Mouse (Mus musculus): ENCODE measurements at regions not wholly inside any gene's neighbourhood (a gene's known extent, or its start where the extent isn't known, plus 50 kb on each side); places are given as distances from the start of the nearest gene placed in this dataset.

DNA sequence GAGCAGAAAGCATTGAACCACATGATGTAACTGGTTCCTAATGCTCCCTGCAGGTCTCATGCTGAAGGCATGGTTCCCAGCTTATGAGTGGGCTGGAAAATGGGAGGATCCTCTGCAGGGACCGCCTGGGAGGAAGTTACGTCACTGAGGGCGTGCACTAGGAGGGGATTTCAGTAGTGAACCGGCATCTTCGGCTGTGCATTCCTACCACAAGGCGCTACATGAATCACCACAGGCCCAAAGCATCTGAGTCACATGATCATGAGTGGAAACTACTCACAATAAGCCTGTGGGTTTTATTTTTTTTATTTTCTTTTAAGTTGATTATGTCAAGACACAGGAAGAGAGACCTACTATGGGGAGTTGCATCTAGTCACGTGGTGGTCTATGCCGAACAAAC lies 68.2 kb upstream of the Kcnj15 start:
- ATAC-seq (replicated peaks; ENCODE audit: poor library complexity, severe bottlenecking), result peak; percentile 88

DNA sequence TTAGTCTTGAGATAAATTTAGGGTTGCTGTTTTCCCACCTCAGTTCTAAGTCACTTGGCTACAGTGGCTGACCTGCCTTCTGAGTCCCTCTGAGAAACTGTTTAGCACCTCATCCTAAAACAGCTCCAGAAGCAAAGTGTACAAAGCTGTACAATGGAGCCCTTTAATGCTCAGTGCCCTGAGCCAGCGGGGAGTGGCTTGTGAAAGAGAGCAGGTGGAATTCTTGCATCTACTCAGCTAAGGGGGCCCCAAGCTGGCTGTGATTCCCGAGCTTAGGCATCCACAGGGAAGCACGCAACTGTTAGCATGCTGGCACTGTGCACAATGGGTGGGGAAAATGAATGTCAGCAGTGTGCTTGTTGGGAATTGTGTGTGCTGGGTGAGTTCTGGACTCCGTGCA lies 63.2 kb upstream of the Kcnj15 start:
- ATAC-seq (replicated peaks; ENCODE audit: poor library complexity, severe bottlenecking), result no peak

DNA sequence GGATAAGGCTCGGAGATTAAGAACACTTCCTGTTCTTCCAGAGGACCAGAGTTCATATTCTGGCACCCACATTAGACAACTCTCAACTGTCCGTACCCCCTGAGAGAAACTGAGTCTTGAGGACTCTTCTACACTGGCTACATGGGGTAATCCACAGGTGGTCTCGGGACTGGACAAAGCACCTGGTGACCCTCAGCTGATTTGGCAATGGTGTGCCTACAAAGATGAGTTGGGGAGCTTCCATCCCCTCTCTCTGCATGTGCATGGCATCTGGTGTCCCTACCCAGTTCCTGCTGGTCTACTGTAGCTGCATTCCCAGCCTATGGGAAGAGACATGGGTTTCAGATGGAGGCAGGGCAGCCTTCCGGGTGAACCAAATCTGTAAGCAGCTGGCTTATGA lies 61.2 kb upstream of the Kcnj15 start:
- ATAC-seq (replicated peaks; ENCODE audit: poor library complexity, severe bottlenecking), result no peak

DNA sequence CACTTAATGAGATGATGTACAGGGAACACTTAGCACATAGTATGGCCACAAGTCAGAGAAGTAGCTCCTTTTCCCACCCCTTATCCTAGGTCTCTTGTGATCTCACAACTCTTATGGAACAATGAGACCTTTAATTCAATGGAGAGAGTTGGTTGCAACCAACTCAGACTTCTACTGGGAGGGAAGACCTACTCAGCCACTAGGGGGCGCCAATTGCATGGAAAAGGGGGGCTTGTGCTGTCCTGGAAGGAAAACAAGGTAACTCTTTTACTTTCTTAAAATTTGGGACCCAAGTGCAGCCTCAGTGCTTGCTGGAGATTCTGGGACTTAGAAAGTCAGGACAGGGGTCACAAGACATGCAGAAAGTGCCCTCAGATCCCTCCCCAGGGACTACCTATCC lies 60.7 kb upstream of the Kcnj15 start:
- peak; percentile 50; the same call in 1 of the 2 replicates for ATAC-seq (replicated peaks; ENCODE audit: poor library complexity, severe bottlenecking)

DNA sequence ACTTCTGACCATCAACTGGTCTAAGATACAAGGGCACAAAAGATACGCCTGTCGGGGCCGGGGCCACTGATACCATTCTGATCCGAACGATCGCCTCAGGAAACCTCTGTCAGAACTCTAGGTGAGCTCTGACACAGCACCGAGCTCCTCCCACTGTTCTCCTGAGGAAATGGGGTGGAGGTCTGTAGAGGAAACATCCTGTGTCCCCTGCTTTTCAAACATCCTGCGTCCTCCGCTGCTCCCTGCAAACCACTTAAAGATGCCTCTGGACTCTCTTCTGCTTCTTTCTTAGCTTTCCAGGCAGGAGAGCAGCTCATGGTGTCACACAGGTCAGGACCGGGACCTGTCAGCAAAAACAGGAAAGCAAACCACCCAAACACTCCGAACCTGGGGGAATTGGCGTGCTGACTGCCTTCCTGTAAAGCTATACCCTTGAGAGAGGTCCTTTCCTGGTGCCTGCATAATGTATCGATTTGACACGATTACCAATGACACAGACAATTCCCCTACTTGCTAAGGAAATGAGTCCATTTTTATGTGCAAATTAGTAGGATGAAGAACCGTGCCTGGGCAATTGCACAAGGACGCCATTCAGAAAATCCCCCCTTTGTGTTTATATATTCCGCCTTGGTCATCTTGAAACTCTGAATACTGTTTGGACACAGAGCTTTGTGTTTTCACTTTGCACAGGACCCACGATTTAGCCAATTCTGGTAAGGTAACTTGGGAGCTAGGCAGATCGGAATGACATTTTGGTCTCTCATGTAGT lies 58.4 kb upstream of the Kcnj15 start:
- no peak for ATAC-seq (replicated peaks; ENCODE audit: poor library complexity, severe bottlenecking)

DNA sequence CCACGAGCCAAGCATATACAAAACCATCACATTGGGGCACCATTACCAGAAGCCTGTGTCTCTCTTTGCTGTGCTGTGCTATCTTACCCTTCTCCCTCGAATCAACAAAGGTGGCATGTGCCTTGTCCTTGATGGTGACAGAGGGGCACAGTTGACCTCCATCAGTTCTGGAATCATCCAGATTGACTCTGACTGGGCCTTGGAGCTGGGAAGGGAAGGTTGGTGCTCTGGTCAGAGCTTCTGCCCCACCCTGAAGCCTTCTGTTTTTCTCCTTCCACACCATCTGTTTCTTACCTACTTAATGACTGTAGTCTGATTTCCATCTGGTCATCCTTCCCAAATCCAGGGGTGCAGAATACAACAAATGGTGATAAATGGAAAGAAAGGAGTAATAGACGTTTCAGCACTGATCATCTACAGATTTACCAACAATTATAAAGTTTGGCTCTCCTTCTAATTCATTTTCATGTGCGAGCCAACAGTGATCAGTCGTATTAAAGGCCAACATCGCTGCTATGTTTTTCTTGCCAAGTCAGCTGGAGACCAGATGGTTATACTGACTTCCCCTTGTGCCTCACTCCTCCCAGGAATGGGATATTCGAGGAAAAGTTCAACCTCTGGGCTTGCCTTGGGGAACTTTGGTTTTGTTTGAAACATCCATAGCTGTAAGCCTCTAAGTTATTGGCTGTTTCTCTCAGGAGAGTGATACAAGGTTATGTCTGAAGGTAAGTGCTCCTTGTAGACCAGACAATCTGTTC lies 55.1 kb upstream of the Kcnj15 start:
- ATAC-seq (replicated peaks; ENCODE audit: poor library complexity, severe bottlenecking), result no peak

DNA sequence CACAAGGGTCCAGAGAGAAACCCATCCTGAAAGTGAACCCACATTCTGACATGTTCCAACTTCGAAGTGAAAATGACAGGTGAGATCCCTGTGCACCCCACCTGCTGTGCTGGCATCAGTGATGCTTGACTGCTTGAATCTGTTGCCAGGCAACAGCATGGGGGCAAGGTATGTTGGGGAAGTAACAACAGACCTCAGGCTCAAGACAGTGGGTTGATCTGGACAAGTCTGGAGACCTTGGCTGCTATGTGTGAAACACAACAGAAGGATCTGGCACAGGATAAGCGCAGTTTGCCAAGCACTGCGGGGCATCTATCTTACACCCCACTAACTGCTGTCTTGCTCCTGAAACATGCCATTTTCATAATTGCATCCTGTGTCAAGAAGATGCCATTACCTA lies 54.3 kb upstream of the Kcnj15 start:
- no peak for ATAC-seq (replicated peaks; ENCODE audit: poor library complexity, severe bottlenecking)

DNA sequence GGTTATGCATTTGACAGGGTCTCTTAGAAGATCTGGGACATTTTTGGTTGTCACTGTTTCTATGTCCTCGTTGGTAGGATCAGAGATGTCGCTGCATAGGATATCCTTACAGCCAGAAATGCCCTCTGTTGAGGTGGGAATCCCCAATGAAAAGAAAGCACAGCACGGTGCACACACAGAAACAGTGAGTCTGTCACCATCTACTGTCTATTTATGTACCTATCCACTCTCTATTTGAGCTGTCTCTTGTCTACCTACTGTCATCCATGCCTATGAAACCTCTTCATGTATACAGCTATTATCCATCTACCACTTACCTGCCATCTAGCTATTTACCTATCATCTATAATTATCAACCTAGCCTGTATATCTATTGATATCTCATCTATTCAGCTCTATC lies 53.6 kb upstream of the Kcnj15 start:
- no peak for ATAC-seq (replicated peaks; ENCODE audit: poor library complexity, severe bottlenecking)

DNA sequence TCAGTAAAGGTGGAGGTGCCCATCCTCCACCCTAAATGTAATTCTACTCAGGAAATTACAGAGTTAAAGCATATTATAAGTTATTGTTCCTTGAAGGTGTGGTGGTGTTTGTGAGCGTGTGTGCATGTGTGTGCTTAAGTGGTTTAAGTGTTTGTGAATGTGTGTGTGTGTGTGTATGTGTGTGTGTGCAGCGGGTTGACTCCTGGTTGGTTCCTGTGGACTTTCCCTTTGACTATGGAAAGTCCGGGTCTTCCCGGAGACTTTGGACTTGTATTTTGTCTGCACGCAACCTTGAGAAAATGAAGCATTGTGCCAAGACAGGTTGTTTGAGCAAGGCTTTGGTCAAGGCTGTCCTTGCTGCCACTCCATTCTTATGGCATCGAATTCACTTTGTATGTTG lies 52.9 kb upstream of the Kcnj15 start:
- ATAC-seq (replicated peaks; ENCODE audit: poor library complexity, severe bottlenecking), result no peak

DNA sequence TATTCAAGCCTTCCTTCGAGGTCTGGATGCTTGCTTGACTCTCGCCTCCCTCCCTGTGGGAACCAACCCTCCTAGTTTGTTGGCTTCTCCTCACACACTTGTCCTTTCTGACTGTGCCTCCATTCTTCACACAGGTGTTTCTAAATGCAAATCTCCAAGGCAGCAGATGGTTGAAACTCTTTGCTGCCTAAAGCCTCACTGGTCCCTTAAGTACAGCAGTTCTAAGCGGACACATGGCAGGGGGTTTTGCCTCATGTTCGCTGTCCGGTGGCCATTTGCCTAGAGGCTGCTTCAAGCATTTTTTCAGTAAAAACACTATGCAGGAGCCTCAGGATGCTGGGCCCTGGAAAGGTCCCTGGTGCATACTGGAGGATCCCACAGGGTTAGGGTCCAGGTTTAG lies 50.9 kb upstream of the Kcnj15 start:
- no peak for ATAC-seq (replicated peaks; ENCODE audit: poor library complexity, severe bottlenecking)

DNA sequence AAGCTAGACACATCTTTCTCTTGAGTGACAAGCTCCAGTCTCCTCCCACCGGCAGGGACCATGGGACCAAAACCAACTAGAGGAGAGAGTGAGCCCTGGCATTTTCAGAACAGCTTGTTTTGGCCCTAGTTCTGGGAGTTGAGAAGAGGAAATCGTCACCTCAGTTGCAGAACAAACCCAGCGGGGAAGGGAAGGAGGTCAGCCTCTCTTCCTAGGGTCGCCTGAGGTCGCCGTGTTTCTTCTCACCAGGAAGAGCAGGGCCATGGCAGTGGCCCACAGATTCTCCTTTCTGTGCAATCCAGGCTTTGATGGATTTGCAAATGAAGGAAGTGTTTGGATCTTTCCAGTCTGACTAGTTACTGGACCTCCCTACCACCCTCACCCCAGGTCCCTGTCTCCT lies 49.8 kb upstream of the Kcnj15 start:
- peak; percentile 56 for ATAC-seq (replicated peaks; ENCODE audit: poor library complexity, severe bottlenecking)

Measured in granulocyte monocyte progenitor cell, adult 5-6 weeks (primary cell).